Mouse (Mus musculus) retina, embryonic 14.5 days (tissue): Measurements from ENCODE around the gene Shkbp1.
A peak's percentile ranks its signal among the peaks of the same experiment; 100 is the strongest.

Experiments used
- DNase-seq: peaks from one replicate; pipeline ENCODE4 v3.0.0-alpha.2; 2015; ENCODE audit warnings: low spot score

The Shkbp1 gene

GRCm38 (mm10) chr7:27355745-27356240, at the start of gene Shkbp1:
Shkbp1 (minus strand) TSS chr7:27356019.
- peak; percentile 91 for DNase-seq

- no peak for DNase-seq
These were observed 48.6 kb upstream of the Shkbp1 start for GRCm38 (mm10) chr7:27404203-27404942.

- DNase-seq: peak; percentile 77
These were observed 46.9 kb upstream of the Shkbp1 start for GRCm38 (mm10) chr7:27402675-27403074.

- no peak for DNase-seq
These were observed 44.7 kb upstream of the Shkbp1 start for GRCm38 (mm10) chr7:27400545-27400944.

GRCm38 (mm10) chr7:27397048-27397949, 41.5 kb upstream of the Shkbp1 start:
- DNase-seq: peak; percentile 78

- DNase-seq: peak; percentile 49
These were observed 40.6 kb upstream of the Shkbp1 start for GRCm38 (mm10) chr7:27396184-27397047.

GRCm38 (mm10) chr7:27395521-27396183, 39.8 kb upstream of the Shkbp1 start:
- DNase-seq: no peak

GRCm38 (mm10) chr7:27391416-27391815, 35.6 kb upstream of the Shkbp1 start:
- no peak for DNase-seq

- no peak for DNase-seq
These were observed 33.4 kb upstream of the Shkbp1 start for GRCm38 (mm10) chr7:27389213-27389612.

- DNase-seq: peak; percentile 80
These were observed 28.9 kb upstream of the Shkbp1 start for GRCm38 (mm10) chr7:27384731-27385130.

GRCm38 (mm10) chr7:27384134-27384533, 28.3 kb upstream of the Shkbp1 start:
- DNase-seq: no peak

GRCm38 (mm10) chr7:27383233-27383632, 27.4 kb upstream of the Shkbp1 start:
- no peak for DNase-seq

- DNase-seq: no peak
These were observed 25.7 kb upstream of the Shkbp1 start for GRCm38 (mm10) chr7:27381560-27381959.

- no peak for DNase-seq
These were observed 25.2 kb upstream of the Shkbp1 start for GRCm38 (mm10) chr7:27381009-27381408.

GRCm38 (mm10) chr7:27379836-27380235, 24.0 kb upstream of the Shkbp1 start:
- no peak for DNase-seq

GRCm38 (mm10) chr7:27378431-27378830, 22.6 kb upstream of the Shkbp1 start:
- peak; percentile 60 for DNase-seq

- no peak for DNase-seq
These were observed 19.5 kb upstream of the Shkbp1 start for GRCm38 (mm10) chr7:27375274-27375673.

GRCm38 (mm10) chr7:27371715-27372462, 16.1 kb upstream of the Shkbp1 start:
- DNase-seq: peak; percentile 35

- no peak for DNase-seq
These were observed 13.3 kb upstream of the Shkbp1 start for GRCm38 (mm10) chr7:27369111-27369510.

GRCm38 (mm10) chr7:27367976-27368375, 12.2 kb upstream of the Shkbp1 start:
- DNase-seq: no peak
